Mouse (Mus musculus) MEL (cell line): ENCODE data around the gene Pip5k1b. TPM values are rescaled to one million over a fixed set of nuclear protein-coding genes. Genes with fewer than 3 reads are reported as not detected.

ENCODE experiments used
- DNase-seq: peaks from one replicate; pipeline ENCODE4 v3.0.0; 2011; ENCODE audit warnings: low read depth, low spot score
- H3K27ac ChIP-seq: 2 replicates; pipeline ENCODE4 v1.5.1; 2012; ENCODE audit warnings: low read depth, mild to moderate bottlenecking, control low read depth, low read length, moderate library complexity; ENCODE audit not compliant: control insufficient read depth
- H3K27me3 ChIP-seq, 2 experiments: fragments of 150-350 bp in 1 of 2; sonication (generic) in 1 of 2; 2 replicates each; pipeline ENCODE4 v1.6.1; 2012; ENCODE audit warnings: low read length in 2 of 2, mild to moderate bottlenecking in 2 of 2, improper control_type of control experiment in 1 of 2, moderate library complexity in 1 of 2; ENCODE audit not compliant: insufficient read depth in 2 of 2, control insufficient read depth in 1 of 2
- H3K36me3 ChIP-seq, 2 experiments: 2 replicates each; pipeline ENCODE4 v1.6.1; 2012 to 2014; ENCODE audit warnings: low read length in 2 of 2, improper control_type of control experiment in 1 of 2, inconsistent platforms in 1 of 2, mild to moderate bottlenecking in 1 of 2; ENCODE audit not compliant: insufficient read depth in 2 of 2, control insufficient read depth in 1 of 2
- H3K4me1 ChIP-seq, 2 experiments: fragments of 150-350 bp in 1 of 2; sonication (generic) in 1 of 2; 2 replicates each; pipeline ENCODE4 v1.6.1; 2012; ENCODE audit warnings: low read length in 2 of 2, improper control_type of control experiment in 1 of 2, mild to moderate bottlenecking in 1 of 2; ENCODE audit not compliant: insufficient read depth in 2 of 2, control insufficient read depth in 1 of 2
- H3K4me3 ChIP-seq, 2 experiments: fragments of 150-350 bp in 1 of 2; sonication (generic) in 1 of 2; 2 replicates each; pipeline ENCODE4 v1.5.1; 2012; ENCODE audit warnings: low read depth in 2 of 2, low read length in 2 of 2, mild to moderate bottlenecking in 2 of 2, moderate library complexity in 2 of 2, control low read depth in 1 of 2, improper control_type of control experiment in 1 of 2; ENCODE audit not compliant: control insufficient read depth in 1 of 2, insufficient read depth in 1 of 2
- H3K79me2 ChIP-seq: 2 replicates; pipeline ENCODE4 v1.6.1; 2012; ENCODE audit warnings: mild to moderate bottlenecking, low read length, moderate library complexity; ENCODE audit not compliant: control insufficient read depth, poor library complexity, insufficient read depth
- H3K9ac ChIP-seq: 2 replicates; pipeline ENCODE4 v1.6.1; 2012; ENCODE audit warnings: low read depth, mild to moderate bottlenecking, control low read depth, low read length, moderate library complexity; ENCODE audit not compliant: control insufficient read depth, poor library complexity, severe bottlenecking
- H3K9me3 ChIP-seq: fragments of 150-350 bp; sonication (generic); replicated peaks from 2 replicates; pipeline ENCODE4 v1.6.1; 2012; ENCODE audit warnings: mild to moderate bottlenecking, low read length, improper control_type of control experiment, moderate library complexity; ENCODE audit not compliant: insufficient read depth
- BHLHE40 ChIP-seq: IDR thresholded peaks from 2 replicates; pipeline ENCODE4 v1.6.1; 2012; ENCODE audit warnings: low read depth, mild to moderate bottlenecking, inconsistent platforms, low read length, improper control_type of control experiment, borderline replicate concordance
- CHD2 ChIP-seq: IDR thresholded peaks from 2 replicates; pipeline ENCODE4 v1.6.1; 2011; ENCODE audit warnings: low read length, improper control_type of control experiment
- CTCF ChIP-seq, 3 experiments: IDR thresholded peaks in 2 of 3; conservative IDR thresholded peaks in 1 of 3; 2 replicates each; pipeline ENCODE4 v1.5.1; 2011 to 2012; ENCODE audit warnings: low read length in 3 of 3, low read depth in 2 of 3, mild to moderate bottlenecking in 2 of 3, improper control_type of control experiment in 1 of 3, inconsistent platforms in 1 of 3, mixed read lengths in 1 of 3, moderate library complexity in 1 of 3; ENCODE audit not compliant: control insufficient read depth in 1 of 3, insufficient read depth in 1 of 3, poor library complexity in 1 of 3, severe bottlenecking in 1 of 3
- ELF1 ChIP-seq: IDR thresholded peaks from 2 replicates; pipeline ENCODE4 v1.6.1; 2014; ENCODE audit warnings: low read depth, mild to moderate bottlenecking, inconsistent platforms, low read length, improper control_type of control experiment, moderate library complexity
- EP300 ChIP-seq, 2 experiments: IDR thresholded peaks; 2 replicates each; pipeline ENCODE4 v1.6.1; 2011; ENCODE audit warnings: improper control_type of control experiment in 2 of 2, low read length in 2 of 2, low read depth in 1 of 2, mild to moderate bottlenecking in 1 of 2
- ETS1 ChIP-seq: IDR thresholded peaks from 2 replicates; pipeline ENCODE4 v1.6.1; 2012; ENCODE audit warnings: low read depth, mild to moderate bottlenecking, inconsistent platforms, low read length, improper control_type of control experiment, moderate library complexity
- GABPA ChIP-seq: IDR thresholded peaks from 2 replicates; pipeline ENCODE4 v1.6.1; 2012; ENCODE audit warnings: low read depth, mild to moderate bottlenecking, inconsistent platforms, low read length, improper control_type of control experiment, moderate library complexity
- GATA1 ChIP-seq: IDR thresholded peaks from 2 replicates; pipeline ENCODE4 v1.6.1; 2011; ENCODE audit warnings: low read depth, low read length, improper control_type of control experiment
- HCFC1 ChIP-seq: IDR thresholded peaks from 2 replicates; pipeline ENCODE4 v1.6.1; 2012; ENCODE audit warnings: low read depth, mild to moderate bottlenecking, inconsistent platforms, low read length, improper control_type of control experiment, moderate library complexity
- JUND ChIP-seq: IDR thresholded peaks from 2 replicates; pipeline ENCODE4 v1.6.1; 2011; ENCODE audit warnings: low read depth, mild to moderate bottlenecking, improper control_type of control experiment, low read length
- KAT2A ChIP-seq: conservative IDR thresholded peaks from 2 replicates; pipeline ENCODE4 v1.6.1; 2012; ENCODE audit warnings: low read depth, low read length, improper control_type of control experiment, inconsistent platforms
- MEF2A ChIP-seq: IDR thresholded peaks from 2 replicates; pipeline ENCODE4 v1.6.1; 2014; ENCODE audit warnings: low read depth, mild to moderate bottlenecking, inconsistent platforms, low read length, improper control_type of control experiment; ENCODE audit not compliant: poor library complexity, insufficient replicate concordance, severe bottlenecking; ENCODE audit errors: extremely low read depth
- MXI1 ChIP-seq: IDR thresholded peaks from 2 replicates; pipeline ENCODE4 v1.6.1; 2011; ENCODE audit warnings: mild to moderate bottlenecking, low read depth, low read length, improper control_type of control experiment
- MYB ChIP-seq: IDR thresholded peaks from 2 replicates; pipeline ENCODE4 v1.6.1; 2011; ENCODE audit warnings: mild to moderate bottlenecking, low read depth, low read length, improper control_type of control experiment
- MYC ChIP-seq: IDR thresholded peaks from 2 replicates; pipeline ENCODE4 v1.6.1; 2011; ENCODE audit warnings: low read depth, mild to moderate bottlenecking, low read length, improper control_type of control experiment, moderate library complexity
- POLR2A ChIP-seq, 2 experiments: IDR thresholded peaks; 2 replicates each; pipeline ENCODE4 v1.6.1; 2011 to 2012; ENCODE audit warnings: low read length in 2 of 2, mild to moderate bottlenecking in 2 of 2, control low read depth in 1 of 2, improper control_type of control experiment in 1 of 2, low read depth in 1 of 2, moderate library complexity in 1 of 2; ENCODE audit not compliant: control insufficient read depth in 1 of 2, insufficient read depth in 1 of 2, poor library complexity in 1 of 2
- POLR2AphosphoS5 ChIP-seq: IDR thresholded peaks from 2 replicates; pipeline ENCODE4 v1.6.1; 2012; ENCODE audit warnings: low read depth, borderline replicate concordance, mild to moderate bottlenecking, inconsistent platforms, low read length, moderate library complexity, mixed read lengths
- RAD21 ChIP-seq: IDR thresholded peaks from 2 replicates; pipeline ENCODE4 v1.6.1; 2011; ENCODE audit warnings: mild to moderate bottlenecking, low read depth, low read length, improper control_type of control experiment
- RCOR1 ChIP-seq: IDR thresholded peaks from 2 replicates; pipeline ENCODE4 v1.6.1; 2012; ENCODE audit warnings: low read depth, mild to moderate bottlenecking, inconsistent platforms, low read length, improper control_type of control experiment
- SIN3A ChIP-seq: IDR thresholded peaks from 2 replicates; pipeline ENCODE4 v1.6.1; 2012; ENCODE audit warnings: low read length, improper control_type of control experiment, inconsistent platforms
- SMC3 ChIP-seq: IDR thresholded peaks from 2 replicates; pipeline ENCODE4 v1.6.1; 2011; ENCODE audit warnings: low read depth, low read length, improper control_type of control experiment
- UBTF ChIP-seq: IDR thresholded peaks from 2 replicates; pipeline ENCODE4 v1.6.1; 2012; ENCODE audit warnings: low read depth, mild to moderate bottlenecking, inconsistent platforms, low read length, improper control_type of control experiment, moderate library complexity, borderline replicate concordance; ENCODE audit not compliant: insufficient read depth
- USF2 ChIP-seq, 2 experiments: IDR thresholded peaks; 2 replicates each; pipeline ENCODE4 v1.6.1; 2011 to 2012; ENCODE audit warnings: improper control_type of control experiment in 2 of 2, low read length in 2 of 2, borderline replicate concordance in 1 of 2, inconsistent platforms in 1 of 2, low read depth in 1 of 2, mild to moderate bottlenecking in 1 of 2; ENCODE audit not compliant: insufficient read depth in 1 of 2
- polyA plus RNA-seq, 2 experiments: library from polyadenylated mRNA; stranded (reverse) in 1 of 2; unstranded in 1 of 2; fragments of >175 nt in 1 of 2; fragments of >200 nt in 1 of 2; gene quantifications; 2 replicates each; pipeline versions ENCODE4 v1.2.1 to v1.2.4; 2012; ENCODE audit warnings: low replicate concordance in 2 of 2, low read depth in 1 of 2; ENCODE audit not compliant: insufficient read length in 2 of 2, insufficient read depth in 1 of 2, missing spikeins in 1 of 2
- total RNA-seq: library from RNA; depleted of rRNA; stranded (reverse); fragments of 300-350 nt; gene quantifications from 2 replicates; pipeline ENCODE4 v1.2.3, GENCODE M21; 2012

Pip5k1b gene
- total and polyA plus RNA-seq, 3 experiments = 3.4 to 10.0 TPM; not detected in 1

DNA sequence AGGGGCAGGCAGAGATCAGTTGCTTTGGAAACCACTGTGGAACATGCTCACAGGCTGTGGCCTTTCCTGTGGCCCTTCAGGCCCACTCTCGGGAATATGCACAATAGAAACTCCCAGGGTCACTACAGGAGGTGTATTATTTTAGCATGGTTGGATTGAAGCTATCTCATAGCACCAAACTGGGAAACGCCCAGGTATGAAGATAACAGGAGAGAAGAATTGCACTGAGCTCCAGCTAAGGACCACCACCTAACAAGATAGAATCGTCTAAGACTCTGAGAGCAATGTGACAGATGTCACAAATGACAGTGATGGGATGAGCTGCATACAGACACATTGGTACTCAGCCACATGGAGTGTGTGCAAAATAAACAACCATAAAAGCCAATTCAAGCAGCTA, 281.4 kb downstream of the Pip5k1b start:
- DNase-seq = peak; percentile 30
- no peak for TF ChIP-seq RCOR1
- peak; percentile 54 to 64; a peak in 2 of 4 replicates for TF ChIP-seq EP300 (IDR thresholded peaks at IDR 0.05; ENCODE audit: low read depth in 1 of 2, low read length in 2 of 2)
- TF ChIP-seq GATA1 = peak; percentile 60
- Histone ChIP-seq H3K36me3 (peaks cover 0 to 8% of the 10 kb centered on the region in 2 experiments; a peak in 3 of 4 replicates), H3K4me1 (peaks cover 2 to 13% of the 10 kb centered on the region in 2 experiments), H3K4me3 (no peak overlapping the region), H3K27ac (peak overlapping the region; percentile 43), H3K9me3 (no peaks in the 10 kb centered on the region), H3K79me2 (peaks cover 10% of the 10 kb centered on the region), H3K27me3 (no peaks in the 10 kb centered on the region), H3K9ac (no peak overlapping the region)

DNA sequence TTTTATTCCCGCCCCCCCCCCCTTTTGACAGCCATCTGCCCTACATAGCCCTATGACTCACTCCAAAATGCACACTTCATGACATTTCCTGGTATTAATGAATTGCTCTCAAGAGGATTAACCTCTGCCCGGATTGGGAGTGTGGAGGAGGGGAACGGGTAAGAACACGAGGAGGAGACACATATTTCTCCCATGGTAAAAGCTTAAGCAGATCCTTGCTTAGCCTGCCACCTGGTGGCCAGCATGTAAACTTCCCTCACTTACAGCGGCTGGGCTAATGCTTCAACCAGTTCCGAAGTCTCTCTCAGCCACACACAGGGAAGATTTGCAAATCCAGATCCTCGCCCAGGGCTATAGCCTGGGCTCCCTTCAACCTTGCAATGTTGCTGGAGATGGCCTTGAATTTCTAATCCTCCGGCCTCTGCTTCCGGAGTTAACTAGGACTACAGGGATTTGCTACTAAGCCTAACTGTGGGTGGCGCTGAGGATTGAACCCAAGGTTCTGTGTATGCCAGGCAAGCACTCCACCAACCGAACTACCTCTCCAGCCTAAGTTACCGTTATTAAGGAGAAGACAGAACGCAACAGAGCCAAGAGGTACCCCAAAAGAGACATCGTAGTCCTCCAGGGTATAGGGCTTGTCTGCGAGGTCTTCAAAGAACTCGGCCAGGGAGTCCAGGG, 283.8 kb downstream of the Pip5k1b start:
- Histone ChIP-seq H3K4me3 (no peak overlapping the region), H3K9me3 (no peaks in the 10 kb centered on the region), H3K36me3 (peaks cover 2 to 8% of the 10 kb centered on the region in 2 experiments), H3K27me3 (no peaks in the 10 kb centered on the region), H3K27ac (no peak overlapping the region), H3K4me1 (peaks cover 2 to 7% of the 10 kb centered on the region in 2 experiments), H3K79me2 (no peaks in the 10 kb centered on the region), H3K9ac (no peak overlapping the region)
- TF ChIP-seq SMC3 = peak; percentile 60
- no peak for TF ChIP-seq ELF1
- no peak for TF ChIP-seq KAT2A
- TF ChIP-seq MYB = no peak
- no peak for TF ChIP-seq GATA1
- no peak for TF ChIP-seq POLR2AphosphoS5
- no peak for TF ChIP-seq EP300 (IDR thresholded peaks at IDR 0.05; ENCODE audit: low read depth in 1 of 2, low read length in 2 of 2)
- no peak for TF ChIP-seq UBTF
- TF ChIP-seq CHD2 = no peak
- no peak for TF ChIP-seq MEF2A
- no peak for TF ChIP-seq MXI1
- 0 out of 2 replicates have a peak, but pooled peaks have one; percentile 34 for TF ChIP-seq MYC
- no peak for TF ChIP-seq SIN3A
- TF ChIP-seq POLR2A (IDR thresholded peaks at IDR 0.05; ENCODE audit: control insufficient read depth in 1 of 2, insufficient read depth in 1 of 2, low read depth in 1 of 2, low read length in 2 of 2, poor library complexity in 1 of 2) = no peak
- TF ChIP-seq USF2 (IDR thresholded peaks at IDR 0.05; ENCODE audit: borderline replicate concordance in 1 of 2, insufficient read depth in 1 of 2, low read depth in 1 of 2, low read length in 2 of 2) = no peak
- no peak for TF ChIP-seq JUND
- TF ChIP-seq CTCF (IDR thresholded peaks at IDR 0.05 in 2 of 3, conservative IDR thresholded peaks at IDR 0.05 in 1 of 3; ENCODE audit: control insufficient read depth in 1 of 3, insufficient read depth in 1 of 3, low read depth in 2 of 3, low read length in 3 of 3, poor library complexity in 1 of 3, severe bottlenecking in 1 of 3) = peak; percentile 78 to 85 (median 79)
- TF ChIP-seq ETS1 = no peak
- no peak for TF ChIP-seq HCFC1
- no peak for TF ChIP-seq RCOR1
- TF ChIP-seq GABPA = no peak
- no peak for TF ChIP-seq BHLHE40
- TF ChIP-seq RAD21 = peak; percentile 67
- DNase-seq = peak; percentile 87
